Mouse (Mus musculus) liver, embryonic 14.5 days (tissue): ENCODE measurements around the gene Aqp9. TPM values are rescaled to one million over a fixed set of nuclear protein-coding genes. Genes with fewer than 3 reads are reported as not detected.

Source experiments
- ATAC-seq: fragments of 200-750 bp; cut with Nextera tagmentation; 2 replicates; pipeline ENCODE4 v1.8.0; 2017; ENCODE audit warnings: moderate number of reproducible peaks, mild to moderate bottlenecking, moderate library complexity; ENCODE audit not compliant: insufficient read depth
- DNase-seq, 3 experiments: peaks; one replicate each; pipeline ENCODE4 v3.0.0-alpha.2; 2012 to 2013; ENCODE audit warnings: low read depth in 3 of 3, low spot score in 3 of 3
- H3K27ac ChIP-seq: fragments of 300-500 bp; sonication (generic); 2 replicates; pipeline ENCODE4 v1.5.1; 2014; ENCODE audit warnings: moderate library complexity, mild to moderate bottlenecking, control low read depth, inconsistent platforms
- H3K27me3 ChIP-seq: fragments of 300-500 bp; sonication (generic); 2 replicates; pipeline ENCODE4 v1.6.1; 2014; ENCODE audit warnings: mild to moderate bottlenecking, low read length, moderate library complexity; ENCODE audit not compliant: control insufficient read depth, insufficient read depth
- H3K36me3 ChIP-seq: fragments of 300-500 bp; sonication (generic); replicated peaks from 2 replicates; pipeline ENCODE4 v1.6.1; 2014; ENCODE audit warnings: low read depth; ENCODE audit not compliant: control insufficient read depth, insufficient read depth
- H3K4me1 ChIP-seq, 2 experiments: fragments of 200-500 bp in 1 of 2; fragments of 300-500 bp in 1 of 2; sonication (generic) in 1 of 2; replicated peaks; 2 replicates each; pipeline ENCODE4 v1.6.1; 2012 to 2014; ENCODE audit warnings: antibody characterized with exemption in 1 of 2, inconsistent platforms in 1 of 2, low read length in 1 of 2; ENCODE audit not compliant: control insufficient read depth in 2 of 2, insufficient read depth in 2 of 2
- H3K4me2 ChIP-seq: fragments of 300-500 bp; sonication (generic); 2 replicates; pipeline ENCODE4 v1.6.1; 2014; ENCODE audit warnings: low read depth, mild to moderate bottlenecking, control low read depth, moderate library complexity
- H3K4me3 ChIP-seq, 2 experiments: fragments of 200-500 bp in 1 of 2; fragments of 300-500 bp in 1 of 2; sonication (generic) in 1 of 2; 2 replicates each; pipeline ENCODE4 v1.5.1; 2012 to 2014; ENCODE audit warnings: low read depth in 2 of 2, low read length in 2 of 2, mild to moderate bottlenecking in 2 of 2, control low read depth in 1 of 2, inconsistent platforms in 1 of 2, moderate library complexity in 1 of 2; ENCODE audit not compliant: insufficient read depth in 1 of 2
- H3K9ac ChIP-seq: fragments of 300-500 bp; sonication (generic); replicated peaks from 2 replicates; pipeline ENCODE4 v1.6.1; 2014; ENCODE audit warnings: mild to moderate bottlenecking, control low read depth, moderate library complexity
- H3K9me3 ChIP-seq: fragments of 300-500 bp; sonication (generic); 2 replicates; pipeline ENCODE4 v1.6.1; 2016; ENCODE audit warnings: low read length, mixed read lengths; ENCODE audit not compliant: control insufficient read depth
- CTCF ChIP-seq: IDR thresholded peaks from 2 replicates; pipeline ENCODE4 v1.5.1; 2016; ENCODE audit warnings: antibody characterized with exemption, low read depth, control low read depth
- EP300 ChIP-seq: IDR thresholded peaks from 2 replicates; pipeline ENCODE4 v1.6.1; 2016; ENCODE audit warnings: antibody characterized with exemption, low read depth
- WGBS: fragments of 180-500 bp; shearing (Covaris S2); extraction: QIAGEN DNeasy Blood & Tissue Kit; methylation state at CpG from one replicate; pipeline ENCODE4 v1.1.7; 2014; ENCODE audit not compliant: insufficient replicate concordance; 5-methylcytosine and 5-hydroxymethylcytosine counted together
- polyA plus RNA-seq, 2 experiments: library from polyadenylated mRNA; depleted of rRNA in 1 of 2; stranded (reverse) in 1 of 2; unstranded in 1 of 2; fragments of >200 nt; fragmentation: Nextera tagmentation in 1 of 2; extraction: Ambion mirVana in 1 of 2; gene quantifications; 2 replicates each; pipeline versions ENCODE4 v1.2.1 to v1.2.3; 2012 to 2014

Aqp9 gene
- polyA plus RNA-seq, 2 experiments, result 4.1 to 8.6 TPM

- Histone ChIP-seq H3K36me3 (no peaks in the 10 kb centered on the region), H3K27me3 (no peaks in the 10 kb centered on the region), H3K9ac (no peak overlapping the region), H3K4me3 (no peak overlapping the region), H3K27ac (no peak overlapping the region), H3K4me1 (no peaks in the 10 kb centered on the region), H3K9me3 (no peaks in the 10 kb centered on the region), H3K4me2 (no peak overlapping the region)
- no peak for TF ChIP-seq EP300
- TF ChIP-seq CTCF, result peak; percentile 86
- WGBS, result 48% methylated on average over 4 of the region's 4 CpGs
- no peak for ATAC-seq
- peak in 1 of 3 experiments; percentile 2 for DNase-seq
These were observed 94.7 kb downstream of the Aqp9 start for GRCm38 (mm10) chr9:71073831-71074230.

- TF ChIP-seq EP300 (no peak), CTCF (no peak)
- ATAC-seq (no peak), DNase-seq (no peak)
- no peak overlapping the region for H3K9ac ChIP-seq
- H3K9me3 ChIP-seq, result no peaks in the 10 kb centered on the region
- 14% methylated on average over 4 of the region's 4 CpGs for WGBS
- no peak overlapping the region for H3K4me3 ChIP-seq
- H3K4me2 ChIP-seq, result no peak overlapping the region
- H3K27ac ChIP-seq, result no peak overlapping the region
- H3K36me3 ChIP-seq, result no peaks in the 10 kb centered on the region
- no peaks in the 10 kb centered on the region for H3K4me1 ChIP-seq
- H3K27me3 ChIP-seq, result no peaks in the 10 kb centered on the region
These were observed 95.4 kb downstream of the Aqp9 start for GRCm38 (mm10) chr9:71073076-71073475.

GRCm38 (mm10) chr9:71072502-71072901 lies 96.0 kb downstream of the Aqp9 start:
- Histone ChIP-seq H3K27me3 (no peaks in the 10 kb centered on the region), H3K27ac (no peak overlapping the region), H3K4me1 (no peaks in the 10 kb centered on the region), H3K36me3 (no peaks in the 10 kb centered on the region), H3K9me3 (no peaks in the 10 kb centered on the region), H3K9ac (no peak overlapping the region), H3K4me3 (no peak overlapping the region), H3K4me2 (no peak overlapping the region)
- DNase-seq (no peak), ATAC-seq (no peak)
- WGBS, result 63% methylated on average over 7 of the region's 7 CpGs
- TF ChIP-seq EP300 (no peak), CTCF (no peak)

GRCm38 (mm10) chr9:71071581-71072330 lies 96.7 kb downstream of the Aqp9 start:
- H3K4me3 ChIP-seq, result no peak overlapping the region
- no peaks in the 10 kb centered on the region for H3K9me3 ChIP-seq
- no peak overlapping the region for H3K9ac ChIP-seq
- no peaks in the 10 kb centered on the region for H3K27me3 ChIP-seq
- H3K27ac ChIP-seq, result no peak overlapping the region
- H3K36me3 ChIP-seq, result no peaks in the 10 kb centered on the region
- H3K4me1 ChIP-seq, result no peaks in the 10 kb centered on the region
- WGBS, result 62% methylated on average over 7 of the region's 7 CpGs
- ATAC-seq (no peak), DNase-seq (no peak)
- H3K4me2 ChIP-seq, result no peak overlapping the region
- no peak for TF ChIP-seq EP300
- TF ChIP-seq CTCF, result no peak

- ATAC-seq, result no peak
- Histone ChIP-seq H3K27ac (no peak overlapping the region), H3K36me3 (no peaks in the 10 kb centered on the region), H3K27me3 (no peaks in the 10 kb centered on the region), H3K4me2 (no peak overlapping the region), H3K4me1 (no peaks in the 10 kb centered on the region), H3K9me3 (no peaks in the 10 kb centered on the region), H3K9ac (no peak overlapping the region), H3K4me3 (no peak overlapping the region)
- 71% methylated on average over 2 of the region's 2 CpGs for WGBS
- TF ChIP-seq EP300 (no peak), CTCF (no peak)
- DNase-seq, result no peak
These were observed 97.9 kb downstream of the Aqp9 start for GRCm38 (mm10) chr9:71070628-71071027.
